Mouse (Mus musculus): ENCODE results near the gene Prn. TPM values are rescaled to one million over a fixed set of nuclear protein-coding genes. Genes with fewer than 3 reads are reported as not detected.

Gene Prn
- polyA plus RNA-seq, 1 experiment, result 0.10 TPM

DNA sequence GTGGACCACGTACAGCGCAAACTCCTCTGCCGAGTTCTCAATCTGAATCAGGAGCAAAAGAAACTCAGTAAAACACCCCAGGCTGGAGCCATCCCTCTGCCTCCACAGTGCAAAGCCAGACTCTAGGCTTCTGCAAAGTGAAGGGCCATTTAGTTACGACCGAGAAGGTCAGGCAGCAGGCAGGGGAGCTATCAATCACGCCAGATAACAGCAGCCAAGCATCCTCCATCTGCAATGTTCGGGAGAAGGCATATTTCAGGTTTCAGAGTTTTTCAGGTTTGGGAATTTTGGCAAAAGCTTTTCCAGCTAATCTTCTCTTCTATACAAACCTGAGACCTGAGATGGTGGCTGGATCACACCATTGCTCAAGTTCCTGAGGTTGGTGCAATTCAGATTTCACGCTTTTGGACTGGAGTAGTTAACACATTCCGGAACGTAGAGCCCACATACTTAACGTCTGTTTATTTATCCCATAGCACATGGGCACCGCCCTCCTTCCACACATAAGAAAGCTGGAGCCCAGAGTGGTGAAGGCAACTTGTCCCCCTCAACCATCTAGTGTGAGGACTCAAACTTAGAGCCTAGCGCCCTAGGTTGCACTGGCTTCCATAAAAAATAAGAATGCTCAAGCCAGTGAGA, 92.1 kb downstream of the Prn start:
- Histone ChIP-seq H3K4me2 (ENCODE audit: low read depth) (no peak overlapping the region), H3K36me3 (ENCODE audit: control insufficient read depth, insufficient read depth) (no peaks in the 10 kb centered on the region), H3K4me3 (no peak overlapping the region), H3K27me3 (ENCODE audit: control insufficient read depth, insufficient read depth, insufficient read length) (no peaks in the 10 kb centered on the region), H3K79me2 (ENCODE audit: control insufficient read depth, insufficient read depth) (no peaks in the 10 kb centered on the region), H3ac (ENCODE audit: control insufficient read depth, insufficient read length) (no peak overlapping the region)
- TF ChIP-seq MAX (IDR thresholded peaks at IDR 0.05; ENCODE audit: low read depth) (no peak), MYOG (IDR thresholded peaks at IDR 0.05; ENCODE audit: control insufficient read depth in 1 of 3, insufficient read depth in 1 of 3, insufficient read length in 2 of 3, low read depth in 2 of 3) (no peak), TCF3 (IDR thresholded peaks at IDR 0.05; ENCODE audit: insufficient read length, low read depth) (no peak), USF1 (IDR thresholded peaks at IDR 0.05; ENCODE audit: low read depth) (no peak), MYOD1 (IDR thresholded peaks at IDR 0.05; ENCODE audit: control insufficient read depth in 1 of 3, insufficient read length in 2 of 3, low read depth in 2 of 3) (no peak), TCF12 (IDR thresholded peaks at IDR 0.05; ENCODE audit: insufficient read depth, poor library complexity, severe bottlenecking) (no peak), E2F4 (IDR thresholded peaks at IDR 0.05; ENCODE audit: insufficient read depth) (no peak), SRF (IDR thresholded peaks at IDR 0.05; ENCODE audit: control insufficient read depth, insufficient read length, low read depth) (no peak)

DNA sequence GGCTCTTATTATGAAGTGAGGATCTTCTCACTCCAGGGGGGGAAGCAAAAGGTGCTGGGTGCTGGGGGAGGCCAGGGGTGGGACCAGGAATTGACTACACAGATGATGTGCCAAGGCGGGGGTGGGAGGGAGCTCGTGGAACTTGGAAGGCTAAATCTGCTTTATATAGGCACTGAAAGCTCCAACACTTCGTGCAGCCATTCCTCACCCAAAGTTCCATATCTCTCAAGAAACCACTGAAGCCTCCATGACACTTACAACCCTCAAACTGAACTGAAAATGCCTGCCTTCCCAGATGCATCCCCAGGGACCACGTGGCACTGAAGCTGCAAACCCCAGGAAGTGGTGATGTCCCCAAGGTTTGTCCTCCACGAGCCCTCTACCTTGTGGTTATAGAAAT, 94.2 kb downstream of the Prn start:
- Histone ChIP-seq H3K4me3 (no peak overlapping the region), H3K36me3 (ENCODE audit: control insufficient read depth, insufficient read depth) (no peaks in the 10 kb centered on the region), H3K79me2 (ENCODE audit: control insufficient read depth, insufficient read depth) (no peaks in the 10 kb centered on the region), H3K4me2 (ENCODE audit: low read depth) (no peak overlapping the region), H3K27me3 (ENCODE audit: control insufficient read depth, insufficient read depth, insufficient read length) (no peaks in the 10 kb centered on the region), H3ac (ENCODE audit: control insufficient read depth, insufficient read length) (no peak overlapping the region)
- TF ChIP-seq MAX (IDR thresholded peaks at IDR 0.05; ENCODE audit: low read depth) (no peak), SRF (IDR thresholded peaks at IDR 0.05; ENCODE audit: control insufficient read depth, insufficient read length, low read depth) (no peak), MYOD1 (IDR thresholded peaks at IDR 0.05; ENCODE audit: control insufficient read depth in 1 of 3, insufficient read length in 2 of 3, low read depth in 2 of 3) (no peak), E2F4 (IDR thresholded peaks at IDR 0.05; ENCODE audit: insufficient read depth) (no peak), POLR2AphosphoS2 (IDR thresholded peaks at IDR 0.05; ENCODE audit: insufficient read length, low read depth) (no peak), TCF3 (IDR thresholded peaks at IDR 0.05; ENCODE audit: insufficient read length, low read depth) (no peak), USF1 (IDR thresholded peaks at IDR 0.05; ENCODE audit: low read depth) (no peak), MYOG (IDR thresholded peaks at IDR 0.05; ENCODE audit: control insufficient read depth in 1 of 3, insufficient read depth in 1 of 3, insufficient read length in 2 of 3, low read depth in 2 of 3) (no peak), TCF12 (IDR thresholded peaks at IDR 0.05; ENCODE audit: insufficient read depth, poor library complexity, severe bottlenecking) (no peak), CEBPB (IDR thresholded peaks at IDR 0.05; ENCODE audit: insufficient read depth, poor library complexity, severe bottlenecking) (no peak), POLR2A (IDR thresholded peaks at IDR 0.05; ENCODE audit: insufficient read length, low read depth) (no peak), REST (IDR thresholded peaks at IDR 0.05; ENCODE audit: insufficient read depth, insufficient read length) (no peak)

DNA sequence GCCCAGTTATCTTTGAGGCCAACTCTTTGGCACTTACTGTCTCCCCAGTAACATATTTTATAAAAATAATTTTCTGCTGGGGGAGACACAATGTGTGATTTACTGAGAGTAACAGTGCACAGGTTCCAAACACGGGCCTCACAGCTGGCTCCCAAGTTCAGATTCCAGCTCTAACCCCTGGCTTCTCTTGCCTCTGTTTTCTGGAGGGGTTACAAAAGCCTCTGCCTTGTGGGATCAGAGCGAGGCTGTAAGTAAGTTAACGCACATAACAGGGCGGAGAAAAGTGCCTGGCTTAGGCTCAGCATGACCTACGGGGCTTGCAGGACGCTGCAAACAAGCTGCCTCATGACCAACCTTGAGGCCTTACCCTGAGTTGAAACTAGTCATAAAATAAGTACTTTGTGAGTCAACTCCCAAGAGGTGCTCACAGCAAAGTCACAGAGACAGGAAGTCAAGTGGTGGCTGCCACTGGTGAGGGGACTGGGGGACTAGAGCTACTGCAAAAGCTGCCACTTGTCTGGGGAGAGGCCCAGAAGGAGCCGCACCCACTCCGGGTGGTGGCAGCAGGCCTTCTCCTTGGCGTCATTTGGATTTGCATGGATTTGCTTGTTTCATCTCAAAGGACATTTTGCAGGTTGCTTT, 94.9 kb downstream of the Prn start:
- Histone ChIP-seq H3K36me3 (ENCODE audit: control insufficient read depth, insufficient read depth) (no peaks in the 10 kb centered on the region), H3ac (ENCODE audit: control insufficient read depth, insufficient read length) (no peak overlapping the region), H3K4me2 (ENCODE audit: low read depth) (no peak overlapping the region), H3K4me3 (no peak overlapping the region), H3K27me3 (ENCODE audit: control insufficient read depth, insufficient read depth, insufficient read length) (no peaks in the 10 kb centered on the region), H3K79me2 (ENCODE audit: control insufficient read depth, insufficient read depth) (no peaks in the 10 kb centered on the region)
- no peak for TF ChIP-seq CEBPB (IDR thresholded peaks at IDR 0.05; ENCODE audit: insufficient read depth, poor library complexity, severe bottlenecking)
- no peak for TF ChIP-seq TCF3 (IDR thresholded peaks at IDR 0.05; ENCODE audit: insufficient read length, low read depth)
- TF ChIP-seq SRF (IDR thresholded peaks at IDR 0.05; ENCODE audit: control insufficient read depth, insufficient read length, low read depth), result no peak
- no peak for TF ChIP-seq USF1 (IDR thresholded peaks at IDR 0.05; ENCODE audit: low read depth)
- no peak for TF ChIP-seq POLR2A (IDR thresholded peaks at IDR 0.05; ENCODE audit: insufficient read length, low read depth)
- TF ChIP-seq E2F4 (IDR thresholded peaks at IDR 0.05; ENCODE audit: insufficient read depth), result no peak
- TF ChIP-seq TCF12 (IDR thresholded peaks at IDR 0.05; ENCODE audit: insufficient read depth, poor library complexity, severe bottlenecking), result no peak
- no peak for TF ChIP-seq MAX (IDR thresholded peaks at IDR 0.05; ENCODE audit: low read depth)
- TF ChIP-seq MYOD1 (IDR thresholded peaks at IDR 0.05; ENCODE audit: control insufficient read depth in 1 of 3, insufficient read length in 2 of 3, low read depth in 2 of 3), result no peak
- TF ChIP-seq REST (IDR thresholded peaks at IDR 0.05; ENCODE audit: insufficient read depth, insufficient read length), result no peak
- TF ChIP-seq POLR2AphosphoS2 (IDR thresholded peaks at IDR 0.05; ENCODE audit: insufficient read length, low read depth), result no peak
- TF ChIP-seq MYOG (IDR thresholded peaks at IDR 0.05; ENCODE audit: control insufficient read depth in 1 of 3, insufficient read depth in 1 of 3, insufficient read length in 2 of 3, low read depth in 2 of 3), result no peak

DNA sequence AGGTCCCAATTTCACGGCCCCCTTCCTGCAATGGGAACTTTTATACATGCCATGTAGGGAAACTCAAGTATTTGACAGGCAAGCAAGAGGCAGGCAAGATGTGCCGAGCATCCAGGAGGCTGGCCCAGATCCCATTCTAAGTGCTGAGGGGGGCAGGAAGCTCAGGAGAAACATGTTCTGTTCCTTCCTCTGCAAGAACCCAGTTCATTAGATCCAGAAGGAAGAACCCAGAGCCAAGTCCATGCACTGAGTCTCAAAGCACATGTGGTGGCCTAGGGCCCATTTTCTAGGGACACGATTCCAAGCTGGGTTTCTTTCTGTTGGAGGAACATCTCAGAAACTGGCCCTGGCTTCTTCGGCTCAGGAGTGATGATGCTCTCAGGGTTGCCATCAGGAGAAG, 95.7 kb downstream of the Prn start:
- H3K36me3 ChIP-seq (ENCODE audit: control insufficient read depth, insufficient read depth), result no peaks in the 10 kb centered on the region
- H3K27me3 ChIP-seq (ENCODE audit: control insufficient read depth, insufficient read depth, insufficient read length), result no peaks in the 10 kb centered on the region
- TF ChIP-seq TCF12 (IDR thresholded peaks at IDR 0.05; ENCODE audit: insufficient read depth, poor library complexity, severe bottlenecking) (no peak), REST (IDR thresholded peaks at IDR 0.05; ENCODE audit: insufficient read depth, insufficient read length) (no peak), POLR2AphosphoS2 (IDR thresholded peaks at IDR 0.05; ENCODE audit: insufficient read length, low read depth) (no peak), USF1 (IDR thresholded peaks at IDR 0.05; ENCODE audit: low read depth) (no peak), TCF3 (IDR thresholded peaks at IDR 0.05; ENCODE audit: insufficient read length, low read depth) (no peak), SRF (IDR thresholded peaks at IDR 0.05; ENCODE audit: control insufficient read depth, insufficient read length, low read depth) (no peak), E2F4 (IDR thresholded peaks at IDR 0.05; ENCODE audit: insufficient read depth) (no peak), MYOG (IDR thresholded peaks at IDR 0.05; ENCODE audit: control insufficient read depth in 1 of 3, insufficient read depth in 1 of 3, insufficient read length in 2 of 3, low read depth in 2 of 3) (no peak), MAX (IDR thresholded peaks at IDR 0.05; ENCODE audit: low read depth) (no peak), POLR2A (IDR thresholded peaks at IDR 0.05; ENCODE audit: insufficient read length, low read depth) (no peak), CEBPB (IDR thresholded peaks at IDR 0.05; ENCODE audit: insufficient read depth, poor library complexity, severe bottlenecking) (no peak), MYOD1 (IDR thresholded peaks at IDR 0.05; ENCODE audit: control insufficient read depth in 1 of 3, insufficient read length in 2 of 3, low read depth in 2 of 3) (no peak)
- no peak overlapping the region for H3K4me2 ChIP-seq (ENCODE audit: low read depth)
- H3ac ChIP-seq (ENCODE audit: control insufficient read depth, insufficient read length), result no peak overlapping the region
- no peaks in the 10 kb centered on the region for H3K79me2 ChIP-seq (ENCODE audit: control insufficient read depth, insufficient read depth)
- no peak overlapping the region for H3K4me3 ChIP-seq

Other genes with a start within 250 kb of the Prn start
- gene Erv3, start 50.2 kb upstream of the Prn start, polyA plus RNA-seq (2012; fragmentation: generic; extraction: Trizol), result 0.01 TPM
- 133 TPM for gene Prnp, start within 50 bp of the Prn start, polyA plus RNA-seq (2012; fragmentation: generic; extraction: Trizol)
- not detected for gene Prnd, start 40.9 kb downstream of the Prn start, polyA plus RNA-seq (2012; fragmentation: generic; extraction: Trizol)
- 8.4 TPM for gene Rassf2, start 120.3 kb downstream of the Prn start, polyA plus RNA-seq (2012; fragmentation: generic; extraction: Trizol)
- gene Slc23a2, start 235.2 kb downstream of the Prn start, polyA plus RNA-seq (2012; fragmentation: generic; extraction: Trizol), result 14.5 TPM